Mouse (Mus musculus): ENCODE measurements around the gene Gm10188. TPM values are rescaled to one million over a fixed set of nuclear protein-coding genes. Genes with fewer than 3 reads are reported as not detected.

Gm10188 gene
- polyA plus RNA-seq, 1 experiment from 2014 or later, result not detected

DNA sequence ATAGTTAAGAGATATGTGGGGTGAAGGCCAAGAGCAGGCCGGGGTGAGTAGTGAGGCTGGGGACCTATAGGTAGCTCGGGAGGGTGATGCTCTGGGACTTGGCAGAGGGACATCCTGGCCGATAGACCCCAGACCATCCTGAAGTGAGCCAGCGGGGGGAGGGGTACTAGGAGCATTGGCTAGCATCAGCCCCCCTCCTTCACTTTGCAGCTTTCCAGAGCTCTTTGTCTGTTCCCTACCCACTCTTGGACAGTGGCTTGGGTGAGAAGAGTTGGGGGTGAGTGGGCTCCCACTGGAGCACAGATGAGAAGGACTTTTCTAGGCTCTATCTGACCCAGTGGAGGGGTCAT lies 28.1 kb downstream of the Gm10188 start:
- no peak overlapping the region for H3K4me2 ChIP-seq (replicated peaks; ENCODE audit: low read depth)
- H3K27me3 ChIP-seq (ENCODE audit: control insufficient read depth, insufficient read depth, low read length), result no peaks in the 10 kb centered on the region
- 38% methylated on average over 4 of the region's 4 CpGs for WGBS
- DNase-seq (ENCODE audit: low spot score) (peak; percentile 12), ATAC-seq (ENCODE audit: low FRiP score, low TSS enrichment) (no peak)
- H3K4me1 ChIP-seq (replicated peaks; ENCODE audit: control insufficient read depth, insufficient read depth), result 0 out of 2 replicates have a peak, but pooled peaks cover 3% of the 10 kb centered on the region
- no peak overlapping the region for H3K4me3 ChIP-seq (ENCODE audit: low read depth, low read length)
- no peak for TF ChIP-seq EP300 (optimal IDR thresholded peaks at IDR 0.05)
- no peaks in the 10 kb centered on the region for H3K9me3 ChIP-seq (ENCODE audit: control insufficient read depth, low read length)
- H3K36me3 ChIP-seq (ENCODE audit: control insufficient read depth, insufficient read depth, low read length), result no peaks in the 10 kb centered on the region
- H3K9ac ChIP-seq (ENCODE audit: low read length), result no peak overlapping the region
- no peak overlapping the region for H3K27ac ChIP-seq (replicated peaks)

DNA sequence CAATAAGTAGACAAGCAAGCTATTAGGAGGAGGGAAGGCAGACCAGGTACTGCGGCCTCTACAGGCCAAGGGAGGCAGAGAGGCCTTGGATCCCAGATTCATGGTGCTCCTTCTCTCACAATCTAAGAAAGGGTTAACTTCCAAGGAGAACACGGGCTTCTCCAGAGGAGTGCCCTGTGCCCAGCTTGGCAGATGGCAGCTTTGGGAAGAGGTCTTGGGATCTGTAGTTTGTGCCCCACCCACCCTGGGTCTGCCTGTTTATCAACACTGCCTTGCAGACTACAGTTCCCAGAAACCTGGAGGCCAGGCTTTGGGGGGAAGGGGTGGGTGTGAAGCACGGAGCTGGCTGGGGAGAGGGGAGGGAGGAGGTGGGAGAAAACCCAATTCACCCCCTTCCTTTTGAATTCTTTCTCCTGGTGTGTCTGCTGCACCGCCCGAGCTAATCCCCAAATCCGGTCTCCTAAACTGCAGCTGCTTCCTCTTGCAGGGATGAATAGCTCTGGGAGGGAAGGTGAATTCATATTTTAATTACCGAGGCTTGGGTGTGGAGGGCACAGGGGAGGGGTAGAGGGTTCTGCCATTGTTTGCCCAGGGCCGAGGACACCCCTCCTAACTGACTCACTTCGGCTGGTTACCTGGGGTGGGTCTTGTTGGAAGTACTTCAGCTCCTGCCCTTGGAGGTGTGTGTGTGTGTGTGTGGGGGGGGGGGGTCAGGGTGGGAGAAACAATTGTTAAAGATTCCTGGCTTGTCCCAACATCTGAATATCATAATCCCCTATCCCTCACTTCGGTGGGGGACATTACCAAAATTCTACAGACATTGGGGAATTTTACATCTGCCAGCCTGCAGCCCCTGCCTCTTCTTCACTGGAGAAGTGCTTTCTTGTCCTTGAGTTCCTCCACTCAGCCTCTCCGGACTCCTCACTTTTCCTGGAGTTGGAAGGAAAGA lies 28.7 kb downstream of the Gm10188 start:
- ATAC-seq (ENCODE audit: low FRiP score, low TSS enrichment) (peak; percentile 81), DNase-seq (ENCODE audit: low spot score) (peak; percentile 45)
- H3K27me3 ChIP-seq (ENCODE audit: control insufficient read depth, insufficient read depth, low read length), result no peaks in the 10 kb centered on the region
- TF ChIP-seq EP300 (optimal IDR thresholded peaks at IDR 0.05), result peak; percentile 80
- peak; percentile 51 for TF ChIP-seq CTCF (IDR thresholded peaks at IDR 0.05; ENCODE audit: low read depth)
- 19% methylated on average over 11 of the region's 11 CpGs for WGBS
- no peaks in the 10 kb centered on the region for H3K9me3 ChIP-seq (ENCODE audit: control insufficient read depth, low read length)
- H3K4me3 ChIP-seq (ENCODE audit: low read depth, low read length), result no peak overlapping the region
- 0 out of 2 replicates have a peak, but pooled peaks cover 3% of the 10 kb centered on the region for H3K4me1 ChIP-seq (replicated peaks; ENCODE audit: control insufficient read depth, insufficient read depth)
- no peak overlapping the region for H3K9ac ChIP-seq (ENCODE audit: low read length)
- 0 out of 2 replicates have a peak overlapping the region, but pooled peaks have one; percentile 18 for H3K27ac ChIP-seq (replicated peaks)
- no peaks in the 10 kb centered on the region for H3K36me3 ChIP-seq (ENCODE audit: control insufficient read depth, insufficient read depth, low read length)
- H3K4me2 ChIP-seq (replicated peaks; ENCODE audit: low read depth), result peak overlapping the region; percentile 32

DNA sequence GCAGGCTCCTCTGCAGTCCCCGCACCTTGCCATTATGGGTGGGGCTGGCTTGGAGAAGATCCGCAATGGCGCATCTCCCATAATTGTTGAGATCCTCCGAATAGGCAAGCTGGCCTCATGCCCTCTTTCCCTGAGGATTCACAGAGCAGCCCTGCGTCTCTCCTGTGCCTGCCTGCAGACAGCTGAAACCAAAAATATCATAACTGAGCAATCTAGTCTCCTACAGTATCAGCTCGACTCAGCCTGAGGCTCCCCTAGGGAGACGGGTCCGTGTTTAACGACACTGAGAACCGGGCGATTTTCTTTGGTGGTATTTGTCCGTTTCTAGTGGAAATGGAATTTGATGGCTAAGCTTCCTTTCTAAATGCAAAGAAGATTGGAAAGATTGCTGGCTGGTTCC lies 29.6 kb downstream of the Gm10188 start:
- Histone ChIP-seq H3K27me3 (ENCODE audit: control insufficient read depth, insufficient read depth, low read length) (no peaks in the 10 kb centered on the region), H3K9me3 (ENCODE audit: control insufficient read depth, low read length) (no peaks in the 10 kb centered on the region), H3K4me2 (replicated peaks; ENCODE audit: low read depth) (peak overlapping the region; percentile 32), H3K9ac (ENCODE audit: low read length) (no peak overlapping the region), H3K4me1 (replicated peaks; ENCODE audit: control insufficient read depth, insufficient read depth) (0 out of 2 replicates have a peak, but pooled peaks cover 7% of the 10 kb centered on the region), H3K4me3 (ENCODE audit: low read depth, low read length) (no peak overlapping the region), H3K27ac (replicated peaks) (0 out of 2 replicates have a peak overlapping the region, but pooled peaks have one; percentile 18), H3K36me3 (ENCODE audit: control insufficient read depth, insufficient read depth, low read length) (no peaks in the 10 kb centered on the region)
- 24% methylated on average over 12 of the region's 12 CpGs for WGBS
- no peak for TF ChIP-seq CTCF (IDR thresholded peaks at IDR 0.05; ENCODE audit: low read depth)
- DNase-seq (ENCODE audit: low spot score), result peak; percentile 13
- ATAC-seq (ENCODE audit: low FRiP score, low TSS enrichment), result no peak

DNA sequence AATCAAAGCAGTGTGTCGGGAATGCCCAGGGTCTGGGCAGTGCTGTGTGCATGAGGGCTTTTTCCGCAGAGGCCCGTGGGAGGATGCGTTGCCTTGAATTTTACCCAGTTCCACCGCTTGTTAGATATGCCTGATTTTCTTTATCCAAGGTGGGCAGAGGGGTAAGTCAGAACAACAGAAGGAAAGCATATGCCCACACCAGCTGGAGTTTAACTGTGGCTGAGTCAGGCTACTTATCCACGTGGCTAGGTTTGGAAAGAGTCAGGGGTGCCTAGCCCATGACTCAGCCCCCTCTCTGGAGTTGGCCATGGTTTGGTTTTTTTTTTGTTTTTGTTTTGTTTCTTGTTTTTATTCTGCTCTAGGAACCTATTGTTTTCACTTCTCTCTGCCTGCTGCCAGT lies 30.3 kb downstream of the Gm10188 start:
- no peaks in the 10 kb centered on the region for H3K9me3 ChIP-seq (ENCODE audit: control insufficient read depth, low read length)
- H3K9ac ChIP-seq (ENCODE audit: low read length), result no peak overlapping the region
- no peaks in the 10 kb centered on the region for H3K27me3 ChIP-seq (ENCODE audit: control insufficient read depth, insufficient read depth, low read length)
- no peak for TF ChIP-seq EP300 (optimal IDR thresholded peaks at IDR 0.05)
- no peak for TF ChIP-seq CTCF (IDR thresholded peaks at IDR 0.05; ENCODE audit: low read depth)
- DNase-seq (ENCODE audit: low spot score), result no peak
- no peak overlapping the region for H3K4me2 ChIP-seq (replicated peaks; ENCODE audit: low read depth)
- 0 out of 2 replicates have a peak, but pooled peaks cover 7% of the 10 kb centered on the region for H3K4me1 ChIP-seq (replicated peaks; ENCODE audit: control insufficient read depth, insufficient read depth)
- no peaks in the 10 kb centered on the region for H3K36me3 ChIP-seq (ENCODE audit: control insufficient read depth, insufficient read depth, low read length)
- ATAC-seq (ENCODE audit: low FRiP score, low TSS enrichment), result no peak
- H3K27ac ChIP-seq (replicated peaks), result no peak overlapping the region
- WGBS, result 86% methylated on average over 6 of the region's 6 CpGs
- no peak overlapping the region for H3K4me3 ChIP-seq (ENCODE audit: low read depth, low read length)

DNA sequence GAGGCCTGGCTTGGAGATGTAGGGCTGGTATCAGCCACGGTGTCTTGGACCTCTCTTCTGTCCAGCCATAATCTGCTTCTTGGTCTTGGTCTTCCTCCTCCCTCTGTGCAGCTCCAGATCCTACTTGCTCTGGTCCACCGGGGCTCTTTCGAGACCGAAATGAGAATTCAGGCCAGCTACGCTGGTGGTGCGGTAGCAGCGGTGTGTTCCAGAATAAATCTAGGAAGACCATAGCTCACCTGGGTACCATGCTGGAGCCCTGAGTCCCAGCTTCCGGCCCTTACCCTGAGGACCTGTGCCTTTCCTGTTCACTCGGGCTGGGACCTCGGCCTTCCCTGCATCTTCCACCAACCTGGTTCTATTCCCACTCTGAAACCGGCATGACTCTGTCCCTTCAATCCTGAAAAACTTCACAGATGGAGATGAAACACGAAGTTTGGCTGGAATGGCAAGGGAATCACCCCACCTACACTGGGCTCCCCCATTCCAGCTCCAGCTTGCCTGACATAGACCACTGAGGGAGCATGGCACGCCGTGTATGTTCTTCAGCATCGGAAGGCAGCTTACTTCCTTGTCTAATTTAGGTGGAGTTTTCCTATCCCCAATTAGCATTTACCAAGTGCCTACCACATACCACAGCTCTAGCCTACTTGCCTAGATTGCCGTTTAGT lies 31.0 kb downstream of the Gm10188 start:
- no peak for TF ChIP-seq CTCF (IDR thresholded peaks at IDR 0.05; ENCODE audit: low read depth)
- no peak for TF ChIP-seq EP300 (optimal IDR thresholded peaks at IDR 0.05)
- Histone ChIP-seq H3K4me2 (replicated peaks; ENCODE audit: low read depth) (no peak overlapping the region), H3K4me1 (replicated peaks; ENCODE audit: control insufficient read depth, insufficient read depth) (0 out of 2 replicates have a peak, but pooled peaks cover 7% of the 10 kb centered on the region), H3K9me3 (ENCODE audit: control insufficient read depth, low read length) (no peaks in the 10 kb centered on the region), H3K27me3 (ENCODE audit: control insufficient read depth, insufficient read depth, low read length) (no peaks in the 10 kb centered on the region), H3K27ac (replicated peaks) (no peak overlapping the region), H3K9ac (ENCODE audit: low read length) (no peak overlapping the region), H3K4me3 (ENCODE audit: low read depth, low read length) (no peak overlapping the region), H3K36me3 (ENCODE audit: control insufficient read depth, insufficient read depth, low read length) (no peaks in the 10 kb centered on the region)
- ATAC-seq (ENCODE audit: low FRiP score, low TSS enrichment) (no peak), DNase-seq (ENCODE audit: low spot score) (no peak)
- 93% methylated on average over 16 of the region's 16 CpGs for WGBS
